Mouse (Mus musculus): ENCODE measurements at regions not wholly inside any gene's neighbourhood (a gene's known extent, or its start where the extent isn't known, plus 50 kb on each side); places are given as distances from the start of the nearest gene placed in this dataset.

GRCm38 (mm10) chr6:35395726-35396125 lies 69.8 kb upstream of the Fam180a start:
- TF ChIP-seq CTCF (IDR thresholded peaks at IDR 0.05; ENCODE audit: borderline replicate concordance, insufficient read depth, low read depth, low read length) (no peak), POLR2A (IDR thresholded peaks at IDR 0.05; ENCODE audit: borderline replicate concordance, insufficient read depth, low read length) (no peak)
